Mouse (Mus musculus) forebrain, embryonic 14.5 days (tissue): ENCODE data around the gene Psmb7. TPM values are rescaled to one million over a fixed set of nuclear protein-coding genes. Genes with fewer than 3 reads are reported as not detected.

Source experiments
- ATAC-seq: fragments of 200-750 bp; cut with Nextera tagmentation; 2 replicates; pipeline ENCODE4 v1.8.0; 2017; ENCODE audit warnings: mild to moderate bottlenecking, moderate library complexity
- DNase-seq: peaks from one replicate; pipeline ENCODE4 v3.0.0-alpha.2; 2015; ENCODE audit warnings: low spot score
- H3K27ac ChIP-seq: fragments of 300-500 bp; sonication (generic); 2 replicates; pipeline ENCODE4 v1.5.1; 2014; ENCODE audit warnings: low read depth, mild to moderate bottlenecking, control low read depth, low read length, moderate library complexity
- H3K27me3 ChIP-seq: fragments of 300-500 bp; sonication (generic); replicated peaks from 2 replicates; pipeline ENCODE4 v1.6.1; 2014; ENCODE audit warnings: low read length, control low read depth, mixed read lengths; ENCODE audit not compliant: control insufficient read depth, insufficient read depth
- H3K36me3 ChIP-seq: fragments of 300-500 bp; sonication (generic); 2 replicates; pipeline ENCODE4 v1.6.1; 2014; ENCODE audit warnings: low read length, control low read depth; ENCODE audit not compliant: control insufficient read depth, insufficient read depth
- H3K4me1 ChIP-seq: fragments of 300-500 bp; sonication (generic); 2 replicates; pipeline ENCODE4 v1.6.1; 2014; ENCODE audit warnings: antibody characterized with exemption, low read length, control low read depth; ENCODE audit not compliant: control insufficient read depth, insufficient read depth
- H3K4me2 ChIP-seq: fragments of 300-500 bp; sonication (generic); 2 replicates; pipeline ENCODE4 v1.6.1; 2014; ENCODE audit warnings: mild to moderate bottlenecking, control low read depth, low read length
- H3K4me3 ChIP-seq: fragments of 300-500 bp; sonication (generic); 2 replicates; pipeline ENCODE4 v1.5.1; 2014; ENCODE audit warnings: low read depth, low read length, control low read depth
- H3K9ac ChIP-seq: fragments of 300-500 bp; sonication (generic); 2 replicates; pipeline ENCODE4 v1.6.1; 2014; ENCODE audit warnings: mild to moderate bottlenecking, low read length, control low read depth, moderate library complexity
- H3K9me3 ChIP-seq: fragments of 300-500 bp; sonication (generic); replicated peaks from 2 replicates; pipeline ENCODE4 v1.6.1; 2016; ENCODE audit warnings: low read length, control low read depth, mixed read lengths; ENCODE audit not compliant: control insufficient read depth
- WGBS: fragments of 180-500 bp; shearing (Covaris S2); extraction: QIAGEN DNeasy Blood & Tissue Kit; methylation state at CpG from one replicate; pipeline ENCODE4 v1.1.7; 2014; 5-methylcytosine and 5-hydroxymethylcytosine counted together
- polyA plus RNA-seq: library from polyadenylated mRNA; unstranded; fragments of >200 nt; fragmentation: Nextera tagmentation; extraction: Ambion mirVana; gene quantifications from 2 replicates; pipeline ENCODE4 v1.2.1, GENCODE M21; 2014

The Psmb7 gene
- polyA plus RNA-seq, 1 experiment from 2014 or later: 382 TPM

GRCm38 (mm10) chr2:38578602-38579521, 65.0 kb downstream of the Psmb7 start:
- ATAC-seq (peak; percentile 74), DNase-seq (peak; percentile 62)
- no peaks in the 10 kb centered on the region for H3K9me3 ChIP-seq
- H3K9ac ChIP-seq: no peak overlapping the region
- H3K4me3 ChIP-seq: no peak overlapping the region
- H3K27ac ChIP-seq: peak overlapping the region; percentile 67
- WGBS: 59% methylated on average over 13 of the region's 13 CpGs
- no peak overlapping the region for H3K4me2 ChIP-seq
- H3K4me1 ChIP-seq: peaks cover 14% of the 10 kb centered on the region
- no peaks in the 10 kb centered on the region for H3K27me3 ChIP-seq
- H3K36me3 ChIP-seq: peaks cover 25% of the 10 kb centered on the region

- H3K27me3 ChIP-seq: no peaks in the 10 kb centered on the region
- WGBS: 89% methylated on average over 2 of the region's 2 CpGs
These were observed 69.2 kb downstream of the Psmb7 start for GRCm38 (mm10) chr2:38574697-38575096.

GRCm38 (mm10) chr2:38571971-38572601, 71.8 kb downstream of the Psmb7 start:
- 65% methylated on average over 23 of the region's 23 CpGs for WGBS

More at GRCm38 (mm10) chr2:38574697-38575096, 69.2 kb downstream of the Psmb7 start:
- peaks cover 29% of the 10 kb centered on the region for H3K36me3 ChIP-seq
- no peak overlapping the region for H3K9ac ChIP-seq
- no peak for ATAC-seq
- H3K4me2 ChIP-seq: no peak overlapping the region
- H3K27ac ChIP-seq: no peak overlapping the region
- H3K4me3 ChIP-seq: no peak overlapping the region
- no peaks in the 10 kb centered on the region for H3K9me3 ChIP-seq
- peaks cover 15% of the 10 kb centered on the region for H3K4me1 ChIP-seq
- no peak for DNase-seq

GRCm38 (mm10) chr2:38562596-38562995, 81.3 kb downstream of the Psmb7 start:
- Histone ChIP-seq H3K4me3 (no peak overlapping the region), H3K27ac (no peak overlapping the region), H3K4me1 (no peaks in the 10 kb centered on the region), H3K4me2 (no peak overlapping the region), H3K9ac (no peak overlapping the region), H3K27me3 (no peaks in the 10 kb centered on the region), H3K36me3 (peaks cover 21% of the 10 kb centered on the region; the same call in 1 of the 2 replicates), H3K9me3 (no peaks in the 10 kb centered on the region)
- 88% methylated on average over 4 of the region's 4 CpGs for WGBS
- ATAC-seq (no peak), DNase-seq (no peak)

More at GRCm38 (mm10) chr2:38571971-38572601, 71.8 kb downstream of the Psmb7 start:
- H3K4me3 ChIP-seq: no peak overlapping the region
- peak; percentile 60 for ATAC-seq
- no peaks in the 10 kb centered on the region for H3K9me3 ChIP-seq
- peak; percentile 54 for DNase-seq
- peaks cover 4% of the 10 kb centered on the region for H3K4me1 ChIP-seq
- H3K27ac ChIP-seq: peak overlapping the region; percentile 52; the same call in 1 of the 2 replicates
- no peaks in the 10 kb centered on the region for H3K27me3 ChIP-seq
- H3K36me3 ChIP-seq: peaks cover 43% of the 10 kb centered on the region
- H3K9ac ChIP-seq: no peak overlapping the region; the same call in 1 of the 2 replicates
- H3K4me2 ChIP-seq: no peak overlapping the region

GRCm38 (mm10) chr2:38560296-38561227, 83.3 kb downstream of the Psmb7 start:
- ATAC-seq: peak; percentile 29; the same call in 1 of the 2 replicates
- no peak overlapping the region for H3K4me2 ChIP-seq
- peak; percentile 23 for DNase-seq
- no peaks in the 10 kb centered on the region for H3K4me1 ChIP-seq
- WGBS: 49% methylated on average over 17 of the region's 17 CpGs
- H3K9ac ChIP-seq: no peak overlapping the region
- H3K27ac ChIP-seq: no peak overlapping the region
- no peaks in the 10 kb centered on the region for H3K9me3 ChIP-seq
- no peak overlapping the region for H3K4me3 ChIP-seq
- H3K36me3 ChIP-seq: peaks cover 13% of the 10 kb centered on the region; the same call in 1 of the 2 replicates
- H3K27me3 ChIP-seq: no peaks in the 10 kb centered on the region

- Histone ChIP-seq H3K4me3 (no peak overlapping the region), H3K9ac (no peak overlapping the region), H3K36me3 (peaks cover 10% of the 10 kb centered on the region; the same call in 1 of the 2 replicates), H3K4me1 (peaks cover 15% of the 10 kb centered on the region), H3K27me3 (no peaks in the 10 kb centered on the region), H3K4me2 (no peak overlapping the region), H3K27ac (no peak overlapping the region), H3K9me3 (no peaks in the 10 kb centered on the region)
- ATAC-seq (no peak), DNase-seq (no peak)
- 88% methylated on average over 3 of the region's 3 CpGs for WGBS
These were observed 87.2 kb downstream of the Psmb7 start for GRCm38 (mm10) chr2:38556721-38557120.

- WGBS: 94% methylated on average over 4 of the region's 4 CpGs
- DNase-seq (no peak), ATAC-seq (no peak)
- Histone ChIP-seq H3K4me2 (no peak overlapping the region), H3K4me1 (peaks cover 22% of the 10 kb centered on the region), H3K27ac (no peak overlapping the region), H3K36me3 (peaks cover 10% of the 10 kb centered on the region; the same call in 1 of the 2 replicates), H3K4me3 (no peak overlapping the region), H3K9ac (no peak overlapping the region), H3K9me3 (no peaks in the 10 kb centered on the region), H3K27me3 (no peaks in the 10 kb centered on the region)
These were observed 88.2 kb downstream of the Psmb7 start for GRCm38 (mm10) chr2:38555659-38556058.

GRCm38 (mm10) chr2:38554226-38554995, 89.5 kb downstream of the Psmb7 start:
- no peaks in the 10 kb centered on the region for H3K9me3 ChIP-seq
- H3K4me1 ChIP-seq: peaks cover 22% of the 10 kb centered on the region
- H3K4me3 ChIP-seq: no peak overlapping the region
- no peak overlapping the region for H3K9ac ChIP-seq
- 0 out of 2 replicates have a peak, but pooled peaks cover 3% of the 10 kb centered on the region for H3K36me3 ChIP-seq
- no peak overlapping the region for H3K27ac ChIP-seq
- DNase-seq (no peak), ATAC-seq (no peak)
- 40% methylated on average over 19 of the region's 19 CpGs for WGBS
- no peaks in the 10 kb centered on the region for H3K27me3 ChIP-seq
- H3K4me2 ChIP-seq: no peak overlapping the region
